Mouse (Mus musculus): ENCODE measurements around the gene Tdpoz5.
"Not testable (repeated sequence)": the region's sequence is repeated elsewhere in the genome, so short reads cannot be mapped to it uniquely, and the experiment has no call there.

Gene Tdpoz5

DNA sequence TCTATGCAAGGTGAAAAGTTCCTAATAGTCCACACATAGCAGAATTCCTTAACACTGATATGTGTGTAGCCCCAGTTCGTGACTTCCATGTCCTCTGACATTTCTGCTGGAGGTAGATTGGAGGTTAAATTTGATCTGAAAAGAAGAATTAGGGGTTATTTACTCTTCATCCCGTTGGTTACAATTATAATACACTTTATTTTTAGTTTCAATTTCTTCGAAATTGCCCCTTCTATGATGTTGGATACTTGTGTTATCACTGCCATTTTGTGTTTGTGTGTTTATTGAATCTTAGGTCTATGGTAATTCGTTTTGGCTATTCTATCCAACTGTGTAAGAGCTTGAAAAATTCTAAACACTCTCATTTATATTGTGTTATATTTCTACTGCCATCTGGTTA is at the start of gene Tdpoz5:
TSS of gene Tdpoz5 (minus strand) at position 101 of the 400 bp plus-strand sequence.
- not testable (repeated sequence) for DNase-seq (ENCODE audit: extremely low spot score, low read depth, low spot score)

DNA sequence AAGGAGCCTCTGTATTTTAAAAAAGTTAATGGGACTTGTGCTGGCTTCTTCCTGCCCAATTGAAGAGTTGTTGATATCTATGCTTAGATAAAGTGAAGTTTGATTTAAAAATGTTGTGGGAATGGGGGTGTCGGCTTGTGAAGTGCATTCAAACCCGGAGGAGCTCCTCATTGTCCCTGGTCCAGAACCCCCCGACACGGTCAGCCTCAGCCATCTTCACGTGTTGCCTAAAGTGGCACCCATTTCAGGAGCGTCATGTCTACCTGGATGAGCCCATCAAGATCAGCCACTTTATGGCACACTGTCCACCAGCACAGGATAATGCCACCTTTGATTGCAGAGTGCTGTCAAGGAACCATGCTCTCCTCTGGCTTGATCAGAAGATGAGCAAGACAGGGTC is 7.8 kb upstream of the Tdpoz5 start:
- DNase-seq (ENCODE audit: extremely low spot score, low read depth, low spot score): not testable (repeated sequence)

DNA sequence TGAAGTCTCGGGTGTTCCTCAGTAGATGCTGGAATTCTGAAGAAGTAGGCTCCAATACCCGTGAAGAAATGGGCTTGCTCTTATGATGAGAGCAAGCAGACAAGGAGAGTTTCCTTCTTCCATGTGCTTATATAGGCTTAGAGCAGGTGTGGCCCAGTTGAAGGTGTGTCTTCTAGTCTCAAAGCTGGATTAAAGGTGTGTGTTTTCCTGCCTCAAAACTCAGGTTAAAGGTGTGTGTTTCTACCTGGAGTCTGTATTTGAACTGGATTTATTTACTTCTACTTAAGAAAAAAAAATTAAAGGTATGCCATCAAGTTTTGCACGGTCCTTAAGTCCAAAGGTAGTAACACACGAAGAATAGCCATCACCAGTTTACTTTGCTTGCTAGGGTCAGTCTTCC is 17.7 kb downstream of the Tdpoz5 start, which contains the start of gene Gm9117:
TSS of gene Gm9117 (minus strand) at position 101 of the 400 bp plus-strand sequence.
- not testable (repeated sequence) for DNase-seq (ENCODE audit: extremely low spot score, low read depth, low spot score)

DNA sequence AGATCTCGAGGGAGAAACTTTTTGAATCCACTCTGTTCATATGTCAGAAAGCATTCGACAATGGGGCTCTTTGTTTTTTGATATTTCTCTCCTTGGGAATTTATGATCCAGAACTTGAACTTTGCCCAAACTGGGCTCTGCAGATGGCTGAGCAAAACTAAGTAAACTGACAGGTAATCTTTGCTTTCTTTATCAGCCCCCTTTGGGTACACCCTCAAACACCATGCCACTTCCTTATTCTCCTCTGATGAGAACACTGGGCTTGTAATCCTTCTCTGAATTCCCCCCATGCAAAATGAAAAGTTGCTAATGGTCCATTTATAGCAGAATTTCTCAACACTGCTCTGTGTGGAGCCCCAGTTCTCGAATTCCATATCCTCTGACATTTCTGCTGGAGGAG is 22.7 kb downstream of the Tdpoz5 start:
- not testable (repeated sequence) for DNase-seq (ENCODE audit: extremely low spot score, low read depth, low spot score)

Data from hindlimb bud, embryonic 11.5 days (tissue).